Mouse (Mus musculus) v-Abl transformed pro-B cells (cell line): ENCODE data around the gene Mvd.

Experiments
- in situ Hi-C, 2 experiments: fragments of 400-800 bp; cut with MboI; formaldehyde crosslinking; loops; one replicate each; pipeline ENCODE4 v1.15.1; 2025; ENCODE audit not compliant: unreplicated experiment in 2 of 2

Gene Mvd

GRCm38 (mm10) chr8:122459218-122459900 lies 16.1 kb upstream of the Mvd start:
- in situ Hi-C loops, result no loop called here

GRCm38 (mm10) chr8:122457171-122457570 lies 13.9 kb upstream of the Mvd start:
- in situ Hi-C loops, result no loop called here

- in situ Hi-C loops, result no loop called here
Observed at GRCm38 (mm10) chr8:122454409-122454808, 11.2 kb upstream of the Mvd start.

DNA sequence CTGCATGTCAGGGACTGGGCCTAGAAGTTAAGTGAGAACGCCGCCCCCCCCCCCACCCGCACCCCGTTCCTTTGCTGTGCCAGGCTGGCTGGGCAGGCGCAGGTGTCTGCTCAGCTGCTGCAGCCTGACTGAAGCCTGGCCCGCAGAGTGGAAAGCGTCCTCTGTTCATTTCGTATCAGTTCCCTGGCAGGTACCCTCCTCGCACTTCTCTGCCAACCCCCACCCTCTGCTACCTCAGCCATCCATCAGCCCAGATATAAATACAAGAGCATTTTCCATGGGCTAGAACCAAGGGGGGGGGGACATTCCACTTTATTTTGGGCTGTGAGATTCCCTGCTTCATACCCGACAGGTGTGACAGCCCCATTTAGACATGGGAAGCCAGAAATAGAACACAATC lies 8.9 kb upstream of the Mvd start:
- in situ Hi-C loops, result no loop called here

DNA sequence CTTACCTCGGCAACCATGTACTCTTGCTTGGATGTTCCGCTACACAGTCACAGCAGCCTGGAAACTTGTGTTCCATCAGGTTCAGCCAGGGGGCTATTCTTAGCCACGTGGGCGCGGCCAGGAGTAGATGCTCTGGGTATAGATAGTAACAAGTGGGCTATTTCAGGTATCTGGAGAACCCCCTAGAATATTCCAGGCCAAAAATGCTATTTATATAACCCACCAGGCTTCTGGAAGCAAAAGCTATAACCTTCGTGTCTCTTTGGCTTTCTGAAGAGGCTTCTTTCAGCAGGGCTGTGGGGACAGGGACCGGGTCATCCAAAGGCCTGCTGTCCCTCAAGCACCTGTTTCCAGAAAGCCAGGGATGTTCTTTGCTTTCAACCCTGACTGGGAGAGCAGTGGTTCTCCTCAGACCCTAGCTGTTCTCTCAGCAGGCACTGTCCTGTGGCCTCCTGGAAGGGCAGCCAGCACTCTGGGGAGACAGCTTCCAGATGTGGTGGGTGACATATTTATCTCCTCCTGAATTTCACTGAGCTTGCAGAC lies 8.0 kb upstream of the Mvd start:
- in situ Hi-C loops, result no loop called here

GRCm38 (mm10) chr8:122445203-122445602 lies 2.0 kb upstream of the Mvd start:
- in situ Hi-C loops, result loop anchor here (10.0 kb wide), 2 partner anchors 160 to 170 kb away; partner anchors contain the start of gene Zfpm1 (in 1 of the 2)

DNA sequence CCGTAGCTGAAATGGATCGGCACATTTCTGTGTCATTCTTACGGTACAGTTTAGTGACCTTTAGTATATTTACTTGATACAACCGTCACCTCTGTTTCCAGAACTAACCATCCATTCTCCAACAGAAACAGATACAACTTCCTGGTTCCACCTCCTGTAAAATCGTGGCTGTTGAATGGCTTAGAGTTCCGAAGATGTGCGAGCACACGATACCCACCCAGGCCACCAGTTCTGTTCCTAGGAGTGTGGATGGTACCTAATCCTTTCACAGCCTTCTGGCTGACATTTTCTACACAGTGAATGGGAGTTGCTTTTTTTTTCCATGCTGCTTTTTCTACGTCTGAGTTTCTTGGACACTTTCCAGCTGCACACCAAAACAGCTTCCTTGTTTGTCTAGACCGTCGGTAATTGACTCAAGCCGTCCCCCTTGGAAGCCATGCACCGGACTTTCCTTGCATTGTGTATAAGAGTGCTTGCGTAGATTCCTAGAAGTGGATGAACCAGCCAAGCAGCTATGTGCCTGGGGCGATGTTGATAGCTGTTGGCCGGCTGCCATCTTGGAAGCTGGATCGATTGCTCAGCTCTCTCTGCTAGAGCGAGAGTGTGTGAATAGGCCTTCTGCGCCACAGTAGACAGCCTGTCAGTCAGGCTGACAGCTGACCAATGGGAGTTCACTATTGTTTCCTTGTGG lies 981 bp upstream of the Mvd start:
- in situ Hi-C loops, result loop anchor here (5.0 to 10.0 kb wide), 3 partner anchors 103 to 169 kb away; partner anchors contain the start of gene Zfpm1 (in 1 of the 2)

- in situ Hi-C loops, result loop anchor here (5.0 to 10.0 kb wide), 3 partner anchors 105 to 168 kb away; partner anchors contain the start of gene Zfpm1 (in 1 of the 2)
Observed at GRCm38 (mm10) chr8:122442781-122443180, 441 bp downstream of the Mvd start.

GRCm38 (mm10) chr8:122442356-122442755 lies 866 bp downstream of the Mvd start:
- in situ Hi-C loops, result loop anchor here (5.0 to 10.0 kb wide), 3 partner anchors 105 to 168 kb away; partner anchors contain the start of gene Zfpm1 (in 1 of the 2)

- in situ Hi-C loops, result loop anchor here (5.0 to 10.0 kb wide), 3 partner anchors 106 to 167 kb away; partner anchors contain the start of gene Zfpm1 (in 1 of the 2)
Observed at GRCm38 (mm10) chr8:122441326-122441725, 1.9 kb downstream of the Mvd start.

GRCm38 (mm10) chr8:122439336-122439735 lies 3.9 kb downstream of the Mvd start:
- in situ Hi-C loops, result no loop called here

DNA sequence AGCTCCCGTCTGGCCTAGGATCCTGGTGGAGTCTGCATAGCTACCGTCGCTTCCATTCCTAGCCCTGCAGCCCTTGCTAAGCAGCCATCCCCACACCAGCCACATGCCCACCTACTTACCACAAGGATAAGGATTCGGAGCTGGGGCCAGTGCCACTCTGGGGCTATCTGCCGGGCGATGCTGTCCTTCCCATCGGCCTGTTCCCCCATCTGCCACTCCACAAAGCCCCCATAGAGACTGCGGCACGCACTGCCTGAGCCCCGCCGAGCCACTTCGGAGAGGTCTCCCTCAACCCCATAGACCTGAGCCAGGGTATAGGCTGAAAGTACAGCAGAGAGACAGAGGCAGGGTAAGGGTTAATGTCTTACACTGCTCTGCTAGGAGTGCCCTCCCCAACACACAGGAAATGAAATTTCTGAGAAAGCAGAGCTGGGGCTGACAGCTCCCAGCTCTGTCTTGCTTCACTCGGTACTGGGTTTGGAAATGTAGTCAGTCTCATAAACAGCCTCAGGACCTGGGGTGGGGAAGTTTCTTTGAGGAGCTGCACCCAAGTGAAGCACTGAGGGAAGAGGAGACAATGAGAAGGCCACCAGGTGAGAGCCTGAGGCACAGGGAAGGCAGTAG lies 5.4 kb downstream of the Mvd start:
- in situ Hi-C loops, result no loop called here

DNA sequence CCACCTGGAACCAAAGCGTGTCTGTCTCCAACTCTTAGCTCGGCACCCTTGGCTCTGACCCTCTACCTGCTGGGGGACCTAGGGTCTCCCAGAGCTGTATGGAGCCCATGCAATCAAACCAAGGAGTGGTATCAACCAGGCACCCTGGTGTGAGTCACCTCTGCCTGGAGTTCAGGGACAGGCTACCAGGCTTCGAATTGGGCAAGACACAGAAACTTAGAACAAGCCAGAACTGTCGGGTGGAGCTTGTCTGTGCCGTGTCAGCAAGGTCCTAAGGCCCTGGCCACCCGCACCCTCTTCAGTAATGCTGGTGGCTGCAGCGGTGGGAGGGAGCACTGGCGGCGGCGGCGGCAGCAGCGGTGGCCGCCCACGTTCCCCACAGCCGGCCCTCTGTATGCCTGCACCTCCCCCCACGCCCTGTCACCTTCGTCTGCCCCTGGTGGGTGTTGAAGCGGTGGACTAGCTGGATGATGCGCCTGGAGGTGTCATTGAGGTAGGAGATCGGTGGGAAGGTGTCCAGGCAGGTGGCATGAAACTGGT lies 6.6 kb downstream of the Mvd start:
- in situ Hi-C loops, result no loop called here

DNA sequence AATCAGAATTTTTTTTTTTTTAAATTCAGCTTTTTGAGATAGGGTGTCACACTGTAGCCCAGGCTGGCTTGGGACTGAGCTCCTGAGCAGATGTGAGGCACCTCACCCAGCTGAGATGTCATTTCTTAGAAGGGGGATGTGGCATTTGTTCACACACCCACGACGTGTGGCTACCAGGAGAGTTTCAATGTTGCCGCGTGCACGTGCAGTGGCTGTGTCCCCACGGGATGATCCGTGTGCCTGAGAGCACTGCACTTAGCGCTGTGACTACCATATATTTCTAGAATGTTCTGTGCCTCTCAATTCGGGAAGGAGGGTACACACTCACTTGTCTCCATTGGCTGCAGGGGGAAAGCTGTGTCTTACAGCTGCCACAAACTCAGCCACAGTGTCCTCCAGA lies 7.1 kb downstream of the Mvd start:
- in situ Hi-C loops, result no loop called here

DNA sequence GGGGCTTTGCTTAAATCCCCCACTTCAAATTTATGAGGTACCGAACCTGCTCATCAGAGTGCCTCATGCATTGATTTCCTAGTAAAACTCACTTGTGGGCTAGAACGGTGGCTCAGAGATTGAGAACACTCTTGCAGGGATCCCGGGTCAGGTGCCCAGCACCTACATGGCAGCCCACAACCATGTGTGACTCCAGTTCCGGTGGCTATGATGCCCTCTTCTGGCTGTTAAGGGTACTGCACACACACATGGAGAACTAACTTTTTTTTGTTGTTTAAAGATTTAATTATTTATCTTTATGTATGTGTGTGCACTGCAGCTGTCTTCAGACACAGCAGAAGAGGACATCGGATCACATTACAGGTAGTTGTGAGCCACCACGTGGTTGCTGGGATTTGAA lies 7.8 kb downstream of the Mvd start:
- in situ Hi-C loops, result no loop called here

DNA sequence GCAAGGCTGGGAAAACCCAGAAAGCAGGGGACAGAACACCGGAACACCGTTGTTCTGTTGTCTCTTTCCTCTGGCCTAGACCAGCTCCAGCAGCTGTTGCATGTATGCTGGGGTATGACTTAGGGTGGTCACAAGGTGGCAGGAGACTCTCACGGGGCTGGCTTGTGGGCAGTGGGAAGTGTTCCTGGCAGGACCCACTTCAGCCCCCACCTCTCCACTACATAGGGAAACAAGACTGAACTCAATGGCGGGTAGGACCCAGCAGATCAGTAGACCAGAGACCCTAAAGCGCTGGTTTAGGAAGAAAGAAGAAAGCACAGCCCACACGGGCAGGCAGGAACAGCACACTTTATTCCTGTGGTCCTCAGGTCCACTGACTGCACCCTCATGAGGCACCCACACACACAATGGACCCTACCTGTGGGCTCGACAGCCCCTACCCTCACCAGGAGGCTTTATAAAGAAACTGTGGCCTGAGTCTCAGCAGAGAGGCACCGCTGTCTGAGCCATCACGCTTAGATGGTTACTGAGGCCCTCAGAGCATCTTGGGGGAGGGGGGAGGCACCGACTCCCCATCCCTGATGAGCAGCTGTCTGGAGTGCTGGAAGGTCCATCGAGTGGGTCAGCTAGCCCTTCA lies 9.8 kb downstream of the Mvd start:
- in situ Hi-C loops, result no loop called here

- in situ Hi-C loops, result no loop called here
Observed at GRCm38 (mm10) chr8:122432443-122433268, 10.6 kb downstream of the Mvd start, which contains the start of gene Cyba. Gene Cyba, minus strand, starts transcription at chr8:122432930.

- in situ Hi-C loops, result no loop called here
Observed at GRCm38 (mm10) chr8:122431694-122432442, 11.4 kb downstream of the Mvd start.

DNA sequence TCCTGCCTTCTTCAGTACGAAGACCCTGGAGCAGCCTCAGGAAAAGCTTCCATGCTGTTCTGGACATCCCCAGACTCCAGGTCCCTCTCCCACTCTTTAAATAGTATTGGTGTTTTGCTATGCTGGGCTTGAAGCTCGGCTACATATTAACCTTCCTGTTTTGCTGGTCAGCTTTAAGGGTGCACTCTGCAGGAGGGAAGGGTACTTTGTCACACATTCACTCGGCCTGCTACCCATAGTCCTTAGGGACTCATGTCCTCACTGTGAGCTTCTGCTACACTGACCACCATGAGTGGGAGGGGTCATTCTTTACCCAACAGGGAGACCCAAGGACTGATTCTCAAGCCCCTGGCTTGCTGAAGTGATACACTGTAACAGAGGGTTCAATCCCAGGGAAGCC lies 12.6 kb downstream of the Mvd start:
- in situ Hi-C loops, result no loop called here
